In genomic region chr7:28370977-28371513, GRCm38 (mm10) we compare ENCODE assay signal across 8 mouse cellular contexts. TPM values are rescaled to one million over a fixed set of nuclear protein-coding genes. Genes with fewer than 3 reads are reported as not detected.
DNase-seq lines count a peak whose midpoint lies in the region; ATAC-seq and TF ChIP-seq lines count a peak whose summit lies in the region.

No protein-coding gene starts in this region.

- H3K9ac ChIP-seq in midbrain, embryonic 11.5 days (ENCODE audit: low read length): peak overlapping the region; percentile 91

- DNase-seq in layer of hippocampus, adult 2 months (ENCODE audit: low spot score in 2 of 2): no peak
- DNase-seq in layer of hippocampus, adult 18-20 months (ENCODE audit: low spot score in 2 of 2): no peak
- no peak for DNase-seq in forebrain, embryonic 10.5 days (ENCODE audit: extremely low spot score, low spot score)
- peak; percentile 62 for DNase-seq in kidney, postnatal 10 days
- DNase-seq in midbrain, embryonic 11.5 days (ENCODE audit: low spot score, missing footprints): no peak
- DNase-seq in layer of hippocampus, postnatal 25 days (ENCODE audit: extremely low spot score in 1 of 2, low spot score in 1 of 2): no peak
- no peak for DNase-seq in left cerebral cortex, postnatal 4 days
- no peak for DNase-seq in layer of hippocampus, postnatal 14 days (ENCODE audit: low spot score in 2 of 2)

- H3K27ac ChIP-seq in layer of hippocampus, adult 2 months: peak overlapping the region; percentile 77; the same call in 1 of the 2 replicates
- H3K27ac ChIP-seq in forebrain, embryonic 10.5 days: peak overlapping the region; percentile 98
- H3K27ac ChIP-seq in midbrain, embryonic 11.5 days (ENCODE audit: low read depth, low read length): peak overlapping the region; percentile 82

- no peaks in the 10 kb centered on the region for H3K27me3 ChIP-seq in forebrain, embryonic 10.5 days (ENCODE audit: poor library complexity, severe bottlenecking)
- H3K27me3 ChIP-seq in midbrain, embryonic 11.5 days (ENCODE audit: control insufficient read depth, insufficient read depth, low read length): no peaks in the 10 kb centered on the region

- no peak for TF ChIP-seq CTCF in layer of hippocampus, adult 2 months (conservative IDR thresholded peaks at IDR 0.05)

- intact Hi-C loops in left cerebral cortex, postnatal 4 days (cut with DNase I): no loop called here

- H3K4me1 ChIP-seq in forebrain, embryonic 10.5 days: peaks cover 55% of the 10 kb centered on the region
- H3K4me1 ChIP-seq in midbrain, embryonic 11.5 days (ENCODE audit: control insufficient read depth, insufficient read depth, low read length): peaks cover 20% of the 10 kb centered on the region

- H3K4me3 ChIP-seq in layer of hippocampus, adult 2 months: peak overlapping the region; percentile 68
- peak overlapping the region; percentile 90 for H3K4me3 ChIP-seq in forebrain, embryonic 10.5 days
- peak overlapping the region; percentile 85 for H3K4me3 ChIP-seq in midbrain, embryonic 11.5 days (ENCODE audit: low read depth, low read length)

- peaks cover 45% of the 10 kb centered on the region for H3K36me3 ChIP-seq in forebrain, embryonic 10.5 days (replicated peaks)
- peaks cover 21% of the 10 kb centered on the region for H3K36me3 ChIP-seq in midbrain, embryonic 11.5 days (ENCODE audit: control insufficient read depth, insufficient read depth, low read length)

- ATAC-seq in midbrain, embryonic 11.5 days (ENCODE audit: low FRiP score): no peak

- no peaks in the 10 kb centered on the region for H3K9me3 ChIP-seq in forebrain, embryonic 10.5 days
- no peaks in the 10 kb centered on the region for H3K9me3 ChIP-seq in midbrain, embryonic 11.5 days (ENCODE audit: control insufficient read depth, low read length)

- peak overlapping the region; percentile 89 for H3K4me2 ChIP-seq in midbrain, embryonic 11.5 days

- 14% methylated on average over 11 of the region's 11 CpGs for WGBS in forebrain, embryonic 10.5 days
- 12% methylated on average over 11 of the region's 11 CpGs for WGBS in midbrain, embryonic 11.5 days

RNA-seq across cellular contexts. Expression of gene Plekhg2, which starts 1.4 kb away (rescaled TPM):
- 1 to 10 TPM; 5.9 to 6.8 TPM for total RNA-seq in layer of hippocampus, adult 2 months (2021)
- 1 to 10 TPM; 4.8 to 5.1 TPM for total RNA-seq in layer of hippocampus, adult 18-20 months (2021)
- polyA plus RNA-seq in forebrain, embryonic 10.5 days (2016; fragmentation: Nextera tagmentation; extraction: Ambion mirVana): 75.5 and 84.4 TPM in 2 replicates
- 36.1 and 39.4 TPM in 2 replicates for polyA plus RNA-seq in midbrain, embryonic 11.5 days (2014; fragmentation: Nextera tagmentation; extraction: Ambion mirVana)
- total RNA-seq in layer of hippocampus, postnatal 25 days (2021): 1 to 10 TPM; 6.2 to 8.9 TPM
- 10 to 100 TPM; 25.0 to 33.3 TPM for total RNA-seq in left cerebral cortex, postnatal 4 days (2021)
- total RNA-seq in layer of hippocampus, postnatal 14 days (2021): 10 to 100 TPM; 11.6 to 12.3 TPM

RNA-seq across cellular contexts. Expression of gene Zfp36, which starts 9.0 kb away (rescaled TPM):
- total RNA-seq in layer of hippocampus, adult 2 months (2021): 1 to 10 TPM; 2.0 to 3.2 TPM
- total RNA-seq in layer of hippocampus, adult 18-20 months (2021): 1 to 10 TPM; 3.5 to 3.7 TPM
- 4.5 TPM in 2 replicates for polyA plus RNA-seq in forebrain, embryonic 10.5 days (2016; fragmentation: Nextera tagmentation; extraction: Ambion mirVana)
- polyA plus RNA-seq in midbrain, embryonic 11.5 days (2014; fragmentation: Nextera tagmentation; extraction: Ambion mirVana): 3.3 and 3.5 TPM in 2 replicates
- 1 to 10 TPM; 2.7 to 2.8 TPM for total RNA-seq in layer of hippocampus, postnatal 25 days (2021)
- total RNA-seq in left cerebral cortex, postnatal 4 days (2021): 1 to 10 TPM; 1.9 to 2.3 TPM
- 1 to 10 TPM; 3.6 to 3.9 TPM for total RNA-seq in layer of hippocampus, postnatal 14 days (2021)

RNA-seq across cellular contexts. Expression of gene Rps16, which starts 20.6 kb away (rescaled TPM):
- total RNA-seq in layer of hippocampus, adult 2 months (2021): 100 to 1,000 TPM; 490 to 496 TPM
- total RNA-seq in layer of hippocampus, adult 18-20 months (2021): 100 to 1,000 TPM; 481 to 546 TPM
- polyA plus RNA-seq in forebrain, embryonic 10.5 days (2016; fragmentation: Nextera tagmentation; extraction: Ambion mirVana): 939 and 976 TPM in 2 replicates
- 740 and 824 TPM in 2 replicates for polyA plus RNA-seq in midbrain, embryonic 11.5 days (2014; fragmentation: Nextera tagmentation; extraction: Ambion mirVana)
- total RNA-seq in layer of hippocampus, postnatal 25 days (2021): 100 to 1,000 TPM; 431 to 496 TPM
- 100 to 1,000 TPM; 913 to 959 TPM for total RNA-seq in left cerebral cortex, postnatal 4 days (2021)
- 100 to 1,000 TPM; 464 to 499 TPM for total RNA-seq in layer of hippocampus, postnatal 14 days (2021)

RNA-seq across cellular contexts. Expression of gene Med29, which starts 21.5 kb away (rescaled TPM):
- 10 to 100 TPM; 17.7 to 18.7 TPM for total RNA-seq in layer of hippocampus, adult 2 months (2021)
- total RNA-seq in layer of hippocampus, adult 18-20 months (2021): 10 to 100 TPM; 21.4 to 22.1 TPM
- polyA plus RNA-seq in forebrain, embryonic 10.5 days (2016; fragmentation: Nextera tagmentation; extraction: Ambion mirVana): 60.3 and 60.6 TPM in 2 replicates
- polyA plus RNA-seq in midbrain, embryonic 11.5 days (2014; fragmentation: Nextera tagmentation; extraction: Ambion mirVana): 44.4 and 50.5 TPM in 2 replicates
- total RNA-seq in layer of hippocampus, postnatal 25 days (2021): 10 to 100 TPM; 19.3 to 22.0 TPM
- 10 to 100 TPM; 18.6 to 19.7 TPM for total RNA-seq in left cerebral cortex, postnatal 4 days (2021)
- total RNA-seq in layer of hippocampus, postnatal 14 days (2021): 10 to 100 TPM; 19.3 to 20.1 TPM

RNA-seq across cellular contexts. Expression of gene Paf1, which starts 21.7 kb away (rescaled TPM):
- total RNA-seq in layer of hippocampus, adult 2 months (2021): 10 to 100 TPM; 68.4 to 79.0 TPM
- 10 to 100 TPM; 64.9 to 69.3 TPM for total RNA-seq in layer of hippocampus, adult 18-20 months (2021)
- polyA plus RNA-seq in forebrain, embryonic 10.5 days (2016; fragmentation: Nextera tagmentation; extraction: Ambion mirVana): 82.3 and 95.9 TPM in 2 replicates
- 72.8 and 83.8 TPM in 2 replicates for polyA plus RNA-seq in midbrain, embryonic 11.5 days (2014; fragmentation: Nextera tagmentation; extraction: Ambion mirVana)
- total RNA-seq in layer of hippocampus, postnatal 25 days (2021): 10 to 100 TPM; 63.0 to 69.3 TPM
- total RNA-seq in left cerebral cortex, postnatal 4 days (2021): 10 to 100 TPM; 77.7 to 86.8 TPM
- 10 to 100 TPM; 73.5 to 74.2 TPM for total RNA-seq in layer of hippocampus, postnatal 14 days (2021)
